Mouse (Mus musculus) ES-E14 (cell line): ENCODE data around the gene Loxl1.

Source experiments
- CHD2 ChIP-seq: IDR thresholded peaks from 2 replicates; pipeline ENCODE4 v1.6.1; 2014; ENCODE audit warnings: mild to moderate bottlenecking, low read depth, low read length, inconsistent platforms
- HCFC1 ChIP-seq: IDR thresholded peaks from 2 replicates; pipeline ENCODE4 v1.6.1; 2012; ENCODE audit warnings: low read length, inconsistent platforms, borderline replicate concordance; ENCODE audit not compliant: insufficient read depth
- MAFK ChIP-seq: IDR thresholded peaks from 2 replicates; pipeline ENCODE4 v1.6.1; 2014; ENCODE audit warnings: mild to moderate bottlenecking, low read depth, low read length, inconsistent platforms; ENCODE audit not compliant: insufficient read depth
- ZC3H11A ChIP-seq: IDR thresholded peaks from 2 replicates; pipeline ENCODE4 v1.6.1; 2012; ENCODE audit warnings: low read depth, mild to moderate bottlenecking, inconsistent platforms, low read length, borderline replicate concordance
- ZNF384 ChIP-seq: IDR thresholded peaks from 2 replicates; pipeline ENCODE4 v1.6.1; 2012; ENCODE audit warnings: low read depth, low read length, inconsistent platforms

GRCm38 (mm10) chr9:58308395-58308794 is 4.6 kb downstream of the Loxl1 start:
- TF ChIP-seq ZNF384, result no peak
- TF ChIP-seq HCFC1, result no peak
- no peak for TF ChIP-seq MAFK
- TF ChIP-seq ZC3H11A, result no peak
- TF ChIP-seq CHD2, result no peak
